Mouse (Mus musculus): ENCODE results near the gene Tardbp. TPM values are rescaled to one million over a fixed set of nuclear protein-coding genes. Genes with fewer than 3 reads are reported as not detected.

The Tardbp gene
- total RNA-seq, 4 experiments from 2014 or later = 116 to 129 (median 124) TPM

Other genes with a start within 250 kb of the Tardbp start
- 10 to 100 TPM in 1 of 4 experiments, 1 to 10 TPM in 3; 8.4 to 17.1 (median 9.5) TPM for gene Ubiad1, start 182.2 kb downstream of the Tardbp start, total RNA-seq (2022)
- 10 to 100 TPM; 32.2 to 37.8 (median 34.9) TPM for gene Mtor, start 178.4 kb downstream of the Tardbp start, total RNA-seq (2022)
- 10 to 100 TPM in 2 of 4 experiments, 1 to 10 TPM in 2; 5.3 to 49.1 (median 25.5) TPM for gene Angptl7, start 126.6 kb downstream of the Tardbp start, total RNA-seq (2022)
- 10 to 100 TPM; 14.7 to 20.8 (median 17.6) TPM for gene Exosc10, start 68.6 kb downstream of the Tardbp start, total RNA-seq (2022)
- gene Srm, start 35.5 kb downstream of the Tardbp start, total RNA-seq (2022) = 10 to 100 TPM; 11.1 to 15.7 (median 12.5) TPM
- under 1 TPM; 0.24 to 0.56 (median 0.53) TPM for gene Masp2, start 24.5 kb downstream of the Tardbp start, total RNA-seq (2022)
- 1 to 10 TPM; 7.3 to 9.2 (median 8.8) TPM for gene Gm572, start 16.3 kb upstream of the Tardbp start, total RNA-seq (2022)
- gene Casz1, start 177.4 kb upstream of the Tardbp start, total RNA-seq (2022) = 10 to 100 TPM; 36.6 to 45.1 (median 43.9) TPM